Mouse (Mus musculus): ENCODE measurements at regions not wholly inside any gene's neighbourhood (a gene's known extent, or its start where the extent isn't known, plus 50 kb on each side); places are given as distances from the start of the nearest gene placed in this dataset.

GRCm38 (mm10) chr1:88851931-88852330, 149.9 kb upstream of the Arl4c start:
- 82% methylated on average over 5 of the region's 5 CpGs for WGBS
- no peaks in the 10 kb centered on the region for H3K36me3 ChIP-seq (ENCODE audit: control insufficient read depth, insufficient read depth, low read length)
- no peaks in the 10 kb centered on the region for H3K9me3 ChIP-seq (ENCODE audit: control insufficient read depth, low read length)
- DNase-seq (ENCODE audit: low spot score) (no peak), ATAC-seq (replicated peaks; ENCODE audit: low FRiP score) (no peak)
- no peak overlapping the region for H3K4me3 ChIP-seq (ENCODE audit: low read depth, low read length)
- H3K4me2 ChIP-seq: no peak overlapping the region
- H3K27me3 ChIP-seq (replicated peaks; ENCODE audit: control insufficient read depth, insufficient read depth, low read length): no peaks in the 10 kb centered on the region
- H3K27ac ChIP-seq (ENCODE audit: low read depth, low read length): no peak overlapping the region
- no peak overlapping the region for H3K9ac ChIP-seq (ENCODE audit: low read depth, low read length)
- H3K4me1 ChIP-seq (replicated peaks; ENCODE audit: control insufficient read depth, insufficient read depth, low read length): no peaks in the 10 kb centered on the region

- ATAC-seq (replicated peaks; ENCODE audit: low FRiP score): no peak
- Histone ChIP-seq H3K9me3 (ENCODE audit: control insufficient read depth, low read length) (no peaks in the 10 kb centered on the region), H3K4me1 (replicated peaks; ENCODE audit: control insufficient read depth, insufficient read depth, low read length) (no peaks in the 10 kb centered on the region), H3K4me3 (ENCODE audit: low read depth, low read length) (no peak overlapping the region), H3K27ac (ENCODE audit: low read depth, low read length) (no peak overlapping the region), H3K36me3 (ENCODE audit: control insufficient read depth, insufficient read depth, low read length) (no peaks in the 10 kb centered on the region), H3K9ac (ENCODE audit: low read depth, low read length) (no peak overlapping the region), H3K4me2 (no peak overlapping the region), H3K27me3 (replicated peaks; ENCODE audit: control insufficient read depth, insufficient read depth, low read length) (no peaks in the 10 kb centered on the region)
- no peak for DNase-seq (ENCODE audit: low spot score)
- WGBS: 65% methylated on average over 7 of the region's 7 CpGs
Measured at GRCm38 (mm10) chr1:88860871-88861589, 159.0 kb upstream of the Arl4c start.

- H3K9me3 ChIP-seq (ENCODE audit: control insufficient read depth, low read length): no peaks in the 10 kb centered on the region
- H3K27ac ChIP-seq (ENCODE audit: low read depth, low read length): no peak overlapping the region
- no peaks in the 10 kb centered on the region for H3K36me3 ChIP-seq (ENCODE audit: control insufficient read depth, insufficient read depth, low read length)
- no peak overlapping the region for H3K4me2 ChIP-seq
- WGBS: 73% methylated on average over 4 of the region's 4 CpGs
- H3K4me1 ChIP-seq (replicated peaks; ENCODE audit: control insufficient read depth, insufficient read depth, low read length): no peaks in the 10 kb centered on the region
- ATAC-seq (replicated peaks; ENCODE audit: low FRiP score): no peak
- no peak for DNase-seq (ENCODE audit: low spot score)
- no peaks in the 10 kb centered on the region for H3K27me3 ChIP-seq (replicated peaks; ENCODE audit: control insufficient read depth, insufficient read depth, low read length)
- no peak overlapping the region for H3K9ac ChIP-seq (ENCODE audit: low read depth, low read length)
- H3K4me3 ChIP-seq (ENCODE audit: low read depth, low read length): no peak overlapping the region
Measured at GRCm38 (mm10) chr1:88861590-88861935, 159.5 kb upstream of the Arl4c start.

GRCm38 (mm10) chr1:88865436-88865835, 163.4 kb upstream of the Arl4c start:
- Histone ChIP-seq H3K27me3 (replicated peaks; ENCODE audit: control insufficient read depth, insufficient read depth, low read length) (no peaks in the 10 kb centered on the region), H3K4me1 (replicated peaks; ENCODE audit: control insufficient read depth, insufficient read depth, low read length) (no peaks in the 10 kb centered on the region), H3K9me3 (ENCODE audit: control insufficient read depth, low read length) (no peaks in the 10 kb centered on the region), H3K4me2 (no peak overlapping the region), H3K9ac (ENCODE audit: low read depth, low read length) (no peak overlapping the region), H3K4me3 (ENCODE audit: low read depth, low read length) (no peak overlapping the region), H3K36me3 (ENCODE audit: control insufficient read depth, insufficient read depth, low read length) (no peaks in the 10 kb centered on the region), H3K27ac (ENCODE audit: low read depth, low read length) (no peak overlapping the region)
- no peak for DNase-seq (ENCODE audit: low spot score)
- WGBS: 44% methylated on average over 6 of the region's 6 CpGs
- no peak for ATAC-seq (replicated peaks; ENCODE audit: low FRiP score)

- WGBS: 79% methylated on average over 2 of the region's 2 CpGs
- H3K4me3 ChIP-seq (ENCODE audit: low read depth, low read length): no peak overlapping the region
- DNase-seq (ENCODE audit: low spot score): no peak
- H3K4me1 ChIP-seq (replicated peaks; ENCODE audit: control insufficient read depth, insufficient read depth, low read length): no peaks in the 10 kb centered on the region
- H3K27me3 ChIP-seq (replicated peaks; ENCODE audit: control insufficient read depth, insufficient read depth, low read length): no peaks in the 10 kb centered on the region
- no peak overlapping the region for H3K27ac ChIP-seq (ENCODE audit: low read depth, low read length)
- H3K4me2 ChIP-seq: no peak overlapping the region
- no peaks in the 10 kb centered on the region for H3K36me3 ChIP-seq (ENCODE audit: control insufficient read depth, insufficient read depth, low read length)
- no peaks in the 10 kb centered on the region for H3K9me3 ChIP-seq (ENCODE audit: control insufficient read depth, low read length)
- no peak for ATAC-seq (replicated peaks; ENCODE audit: low FRiP score)
- no peak overlapping the region for H3K9ac ChIP-seq (ENCODE audit: low read depth, low read length)
Measured at GRCm38 (mm10) chr1:88866571-88866970, 164.6 kb upstream of the Arl4c start.

GRCm38 (mm10) chr1:88867138-88867537, 165.1 kb upstream of the Arl4c start:
- no peak overlapping the region for H3K27ac ChIP-seq (ENCODE audit: low read depth, low read length)
- no peaks in the 10 kb centered on the region for H3K4me1 ChIP-seq (replicated peaks; ENCODE audit: control insufficient read depth, insufficient read depth, low read length)
- H3K9ac ChIP-seq (ENCODE audit: low read depth, low read length): no peak overlapping the region
- H3K36me3 ChIP-seq (ENCODE audit: control insufficient read depth, insufficient read depth, low read length): no peaks in the 10 kb centered on the region
- no peaks in the 10 kb centered on the region for H3K27me3 ChIP-seq (replicated peaks; ENCODE audit: control insufficient read depth, insufficient read depth, low read length)
- WGBS: 72% methylated on average over 3 of the region's 3 CpGs
- no peak overlapping the region for H3K4me2 ChIP-seq
- no peak overlapping the region for H3K4me3 ChIP-seq (ENCODE audit: low read depth, low read length)
- ATAC-seq (replicated peaks; ENCODE audit: low FRiP score) (no peak), DNase-seq (ENCODE audit: low spot score) (no peak)
- no peaks in the 10 kb centered on the region; the same call in 1 of the 2 replicates for H3K9me3 ChIP-seq (ENCODE audit: control insufficient read depth, low read length)

GRCm38 (mm10) chr1:88869885-88870284, 167.9 kb upstream of the Arl4c start:
- no peak overlapping the region for H3K9ac ChIP-seq (ENCODE audit: low read depth, low read length)
- no peak for ATAC-seq (replicated peaks; ENCODE audit: low FRiP score)
- no peak overlapping the region for H3K4me2 ChIP-seq
- H3K4me3 ChIP-seq (ENCODE audit: low read depth, low read length): no peak overlapping the region
- H3K27ac ChIP-seq (ENCODE audit: low read depth, low read length): no peak overlapping the region
- no peaks in the 10 kb centered on the region for H3K4me1 ChIP-seq (replicated peaks; ENCODE audit: control insufficient read depth, insufficient read depth, low read length)
- DNase-seq (ENCODE audit: low spot score): no peak
- no peaks in the 10 kb centered on the region for H3K27me3 ChIP-seq (replicated peaks; ENCODE audit: control insufficient read depth, insufficient read depth, low read length)
- WGBS: 86% methylated on average over 4 of the region's 4 CpGs
- no peaks in the 10 kb centered on the region; the same call in 1 of the 2 replicates for H3K9me3 ChIP-seq (ENCODE audit: control insufficient read depth, low read length)
- no peaks in the 10 kb centered on the region for H3K36me3 ChIP-seq (ENCODE audit: control insufficient read depth, insufficient read depth, low read length)

- ATAC-seq (replicated peaks; ENCODE audit: low FRiP score) (no peak), DNase-seq (ENCODE audit: low spot score) (no peak)
- Histone ChIP-seq H3K27me3 (replicated peaks; ENCODE audit: control insufficient read depth, insufficient read depth, low read length) (no peaks in the 10 kb centered on the region), H3K4me1 (replicated peaks; ENCODE audit: control insufficient read depth, insufficient read depth, low read length) (no peaks in the 10 kb centered on the region), H3K36me3 (ENCODE audit: control insufficient read depth, insufficient read depth, low read length) (no peaks in the 10 kb centered on the region), H3K9me3 (ENCODE audit: control insufficient read depth, low read length) (no peaks in the 10 kb centered on the region; the same call in 1 of the 2 replicates), H3K9ac (ENCODE audit: low read depth, low read length) (no peak overlapping the region), H3K4me3 (ENCODE audit: low read depth, low read length) (no peak overlapping the region), H3K4me2 (no peak overlapping the region), H3K27ac (ENCODE audit: low read depth, low read length) (no peak overlapping the region)
- WGBS: 66% methylated on average over 6 of the region's 6 CpGs
Measured at GRCm38 (mm10) chr1:88875356-88875755, 173.3 kb upstream of the Arl4c start.

- Histone ChIP-seq H3K4me1 (replicated peaks; ENCODE audit: control insufficient read depth, insufficient read depth, low read length) (no peaks in the 10 kb centered on the region), H3K36me3 (ENCODE audit: control insufficient read depth, insufficient read depth, low read length) (no peaks in the 10 kb centered on the region), H3K9me3 (ENCODE audit: control insufficient read depth, low read length) (no peaks in the 10 kb centered on the region), H3K9ac (ENCODE audit: low read depth, low read length) (no peak overlapping the region), H3K27me3 (replicated peaks; ENCODE audit: control insufficient read depth, insufficient read depth, low read length) (no peaks in the 10 kb centered on the region), H3K4me2 (no peak overlapping the region), H3K4me3 (ENCODE audit: low read depth, low read length) (no peak overlapping the region), H3K27ac (ENCODE audit: low read depth, low read length) (no peak overlapping the region)
- no peak for ATAC-seq (replicated peaks; ENCODE audit: low FRiP score)
- WGBS: 84% methylated on average over 11 of the region's 11 CpGs
- DNase-seq (ENCODE audit: low spot score): no peak
Measured at GRCm38 (mm10) chr1:88877441-88877840, 175.4 kb upstream of the Arl4c start.

Data from liver, embryonic 11.5 days (tissue).